Mouse (Mus musculus): ENCODE measurements around the gene Frat1. TPM values are rescaled to one million over a fixed set of nuclear protein-coding genes. Genes with fewer than 3 reads are reported as not detected.

Frat1 gene
- polyA plus RNA-seq, 1 experiment, result 7.6 TPM

DNA sequence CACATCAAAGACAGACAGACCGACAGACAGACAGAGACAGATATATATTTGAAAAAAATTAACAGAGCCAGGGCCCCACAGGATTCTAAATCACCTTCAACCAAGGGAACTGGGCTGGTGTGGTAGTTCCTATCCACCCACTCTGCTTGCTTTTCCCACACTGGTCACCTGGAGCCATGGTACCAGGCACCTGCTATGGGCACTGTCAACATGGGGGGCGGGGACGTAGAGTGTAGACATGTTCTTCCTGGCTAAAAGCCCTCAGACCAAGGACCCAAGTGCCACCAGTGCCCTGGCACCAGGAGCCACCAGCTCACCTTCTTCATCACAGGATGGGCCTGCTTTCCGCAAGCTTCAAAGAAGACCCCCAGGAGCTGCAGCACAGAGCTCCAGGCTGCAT, 52.1 kb downstream of the Frat1 start:
- TF ChIP-seq POLR2A (IDR thresholded peaks at IDR 0.05; ENCODE audit: low read depth, low read length) (no peak), CTCF (IDR thresholded peaks at IDR 0.05; ENCODE audit: extremely low read depth, insufficient read depth, insufficient read length, insufficient replicate concordance) (no peak)
- Histone ChIP-seq H3K27ac (ENCODE audit: insufficient read depth, low read length) (no peak overlapping the region), H3K27me3 (ENCODE audit: control insufficient read depth, insufficient read depth, low read length) (no peaks in the 10 kb centered on the region), H3K36me3 (ENCODE audit: control insufficient read depth, insufficient read depth, low read length) (peaks cover 30% of the 10 kb centered on the region), H3K4me3 (ENCODE audit: extremely low read depth, insufficient read depth, insufficient read length) (no peak overlapping the region), H3K4me1 (ENCODE audit: control insufficient read depth, insufficient read depth, insufficient read length) (no peaks in the 10 kb centered on the region)
- no peak for DNase-seq (ENCODE audit: low read depth in 1 of 2, low spot score in 2 of 2)
- WGBS, result 97% methylated on average over 4 of the region's 4 CpGs

Other genes with a start within 250 kb of the Frat1 start
- gene Gm340, start 247.6 kb upstream of the Frat1 start, polyA plus RNA-seq (2012; rRNA removed), result 1.6 and 1.9 TPM in 2 replicates
- gene Slit1, start 86.3 kb upstream of the Frat1 start, polyA plus RNA-seq (2012; rRNA removed), result 0.66 and 0.78 TPM in 2 replicates
- gene Arhgap19, start 27.9 kb upstream of the Frat1 start, polyA plus RNA-seq (2012; rRNA removed), result 4.8 and 8.5 TPM in 2 replicates
- gene Frat2, start 18.2 kb downstream of the Frat1 start, polyA plus RNA-seq (2012; rRNA removed), result 7.6 and 14.4 TPM in 2 replicates
- gene Rrp12, start 66.2 kb downstream of the Frat1 start, polyA plus RNA-seq (2012; rRNA removed), result 7.0 and 9.2 TPM in 2 replicates
- 62.8 and 96.9 TPM in 2 replicates for gene Pgam1, start 82.0 kb downstream of the Frat1 start, polyA plus RNA-seq (2012; rRNA removed)
- 10.5 and 11.0 TPM in 2 replicates for gene Exosc1, start 103.5 kb downstream of the Frat1 start, polyA plus RNA-seq (2012; rRNA removed)
- 68.0 and 74.0 TPM in 2 replicates for gene Zdhhc16, start 103.5 kb downstream of the Frat1 start, polyA plus RNA-seq (2012; rRNA removed)
- 64.6 and 68.5 TPM in 2 replicates for gene Mms19, start 151.2 kb downstream of the Frat1 start, polyA plus RNA-seq (2012; rRNA removed)
- 18.6 and 19.3 TPM in 2 replicates for gene Ubtd1, start 151.8 kb downstream of the Frat1 start, polyA plus RNA-seq (2012; rRNA removed)
- gene Ankrd2, start 206.0 kb downstream of the Frat1 start, polyA plus RNA-seq (2012; rRNA removed), result 6.3 and 6.8 TPM in 2 replicates
- gene Hoga1, start 215.6 kb downstream of the Frat1 start, polyA plus RNA-seq (2012; rRNA removed), result 1.6 and 2.0 TPM in 2 replicates
- gene 4933411K16Rik, start 222.3 kb downstream of the Frat1 start, polyA plus RNA-seq (2012; rRNA removed), result 0.08 and 0.11 TPM in 2 replicates

Measured in spleen, adult 2 months (tissue).